In genomic region chr2:18992512-18993510, GRCm38 (mm10) we compare ENCODE assay signal across 13 mouse cellular contexts. TPM values are rescaled to one million over a fixed set of nuclear protein-coding genes. Genes with fewer than 3 reads are reported as not detected.
DNase-seq lines count a peak whose midpoint lies in the region; ATAC-seq and TF ChIP-seq lines count a peak whose summit lies in the region.
"Had no signal": no experiment of that assay in that cellular context is flagged by ENCODE, and none has a peak within 500 bp of the region (broad histone marks: within the 10 kb centered on the region; RNA-seq: fewer than 3 reads in every experiment).

No protein-coding gene starts in this region.

- no peaks in the 10 kb centered on the region for H3K9me3 ChIP-seq in MEL (replicated peaks; ENCODE audit: insufficient read depth, low read length)
- H3K9me3 ChIP-seq: forebrain, embryonic 15.5 days; hindbrain, embryonic 12.5 days; midbrain, embryonic 15.5 days had no signal

- DNase-seq in heart, adult 11 months: peak; percentile 54
- DNase-seq in heart, postnatal 4 days: no peak
- peak; percentile 67 for DNase-seq in MEL (ENCODE audit: low read depth, low spot score)
- DNase-seq in fat pad, adult 2 months (ENCODE audit: extremely low read depth, low read depth, low spot score): peak; percentile 55
- DNase-seq in testis, postnatal 10 days (ENCODE audit: low spot score): no peak
- no peak for DNase-seq in layer of hippocampus, adult 18-20 months (ENCODE audit: low spot score in 2 of 2)

- no peak for TF ChIP-seq POLR2A in MEL (IDR thresholded peaks at IDR 0.05; ENCODE audit: control insufficient read depth in 1 of 2, insufficient read depth in 1 of 2, low read depth in 1 of 2, low read length in 2 of 2, poor library complexity in 1 of 2)

- TF ChIP-seq RAD21 in MEL (IDR thresholded peaks at IDR 0.05; ENCODE audit: low read depth, low read length): no peak

- no peak for TF ChIP-seq CTCF in MEL (IDR thresholded peaks at IDR 0.05 in 2 of 3, conservative IDR thresholded peaks at IDR 0.05 in 1 of 3; ENCODE audit: control insufficient read depth in 1 of 3, insufficient read depth in 1 of 3, low read depth in 2 of 3, low read length in 3 of 3, poor library complexity in 1 of 3, severe bottlenecking in 1 of 3)

- no peaks in the 10 kb centered on the region for H3K27me3 ChIP-seq in MEL (ENCODE audit: control insufficient read depth in 1 of 2, insufficient read depth in 2 of 2, low read length in 2 of 2)
- H3K27me3 ChIP-seq: forebrain, embryonic 15.5 days; hindbrain, embryonic 12.5 days; limb, embryonic 15.5 days; midbrain, embryonic 15.5 days had no signal

- peak overlapping the region in 1 of 2 experiments; percentile 5; a peak in 2 of 4 replicates for H3K4me3 ChIP-seq in MEL (ENCODE audit: control insufficient read depth in 1 of 2, insufficient read depth in 1 of 2, low read depth in 2 of 2, low read length in 2 of 2)
- H3K4me3 ChIP-seq: forebrain, embryonic 15.5 days; hindbrain, embryonic 12.5 days; limb, embryonic 15.5 days; midbrain, embryonic 15.5 days had no signal

- peaks cover 51% of the 10 kb centered on the region for H3K79me2 ChIP-seq in MEL (ENCODE audit: control insufficient read depth, insufficient read depth, low read length, poor library complexity)

- peaks cover 0 to 43% of the 10 kb centered on the region in 2 experiments; a peak in 2 of 4 replicates for H3K36me3 ChIP-seq in MEL (ENCODE audit: control insufficient read depth in 1 of 2, insufficient read depth in 2 of 2, low read length in 2 of 2)
- H3K36me3 ChIP-seq: forebrain, embryonic 15.5 days; hindbrain, embryonic 12.5 days; limb, embryonic 15.5 days; midbrain, embryonic 15.5 days had no signal

- ATAC-seq in megakaryocyte, adult 5-6 weeks (ENCODE audit: poor library complexity, severe bottlenecking): peak; percentile 39
- ATAC-seq in activated CD4-positive, CD25-positive, alpha-beta regulatory T cell, adult 4 months: no peak
- ATAC-seq: CD4-positive, CD25-positive, alpha-beta regulatory T cell, adult 4 months; forebrain, embryonic 15.5 days; midbrain, embryonic 15.5 days had no signal

- H3K9ac ChIP-seq in MEL (ENCODE audit: control insufficient read depth, low read depth, low read length, poor library complexity, severe bottlenecking): peak overlapping the region; percentile 36
- H3K9ac ChIP-seq: forebrain, embryonic 15.5 days; hindbrain, embryonic 12.5 days; limb, embryonic 15.5 days; midbrain, embryonic 15.5 days had no signal

- peak overlapping the region; percentile 56 for H3K27ac ChIP-seq in MEL (ENCODE audit: control insufficient read depth, low read depth, low read length)
- H3K27ac ChIP-seq: forebrain, embryonic 15.5 days; hindbrain, embryonic 12.5 days; limb, embryonic 15.5 days; midbrain, embryonic 15.5 days had no signal

- peaks cover 29 to 31% of the 10 kb centered on the region in 2 experiments for H3K4me1 ChIP-seq in MEL (ENCODE audit: control insufficient read depth in 1 of 2, insufficient read depth in 2 of 2, low read length in 2 of 2)

- TF ChIP-seq EP300 in MEL (IDR thresholded peaks at IDR 0.05; ENCODE audit: low read depth in 1 of 2, low read length in 2 of 2): peak; percentile 88 to 96

TF ChIP-seq in MEL, 35 proteins besides CTCF, POLR2A, EP300 and RAD21:
- TF ChIP-seq JUND (IDR thresholded peaks at IDR 0.05; ENCODE audit: low read depth, low read length) (peak; percentile 83), SIN3A (IDR thresholded peaks at IDR 0.05; ENCODE audit: low read length) (peak; percentile 34), MAFK (IDR thresholded peaks at IDR 0.05; ENCODE audit: borderline replicate concordance, low read depth, low read length) (peak; percentile 87; the same call in 1 of the 2 replicates), BHLHE40 (IDR thresholded peaks at IDR 0.05; ENCODE audit: borderline replicate concordance, low read depth, low read length) (peak; percentile 47; the same call in 1 of the 2 replicates), ETS1 (IDR thresholded peaks at IDR 0.05; ENCODE audit: low read depth, low read length) (peak; percentile 91), KAT2A (conservative IDR thresholded peaks at IDR 0.05; ENCODE audit: low read depth, low read length) (no peak), TCF12 (IDR thresholded peaks at IDR 0.05; ENCODE audit: low read depth, low read length) (peak; percentile 92), GATA1 (IDR thresholded peaks at IDR 0.05; ENCODE audit: low read depth, low read length) (peak; percentile 87), NELFE (IDR thresholded peaks at IDR 0.05; ENCODE audit: low read depth, low read length) (no peak), TAL1 (IDR thresholded peaks at IDR 0.05; ENCODE audit: low read length) (peak; percentile 94), E2F4 (IDR thresholded peaks at IDR 0.05; ENCODE audit: borderline replicate concordance, low read depth, low read length) (no peak), CHD1 (IDR thresholded peaks at IDR 0.05; ENCODE audit: low read depth, low read length) (0 out of 2 replicates have a peak, but pooled peaks have one; percentile 58), RCOR1 (IDR thresholded peaks at IDR 0.05; ENCODE audit: low read depth, low read length) (peak; percentile 91), MYC (IDR thresholded peaks at IDR 0.05; ENCODE audit: low read depth, low read length) (peak; percentile 16; the same call in 1 of the 2 replicates), MYB (IDR thresholded peaks at IDR 0.05; ENCODE audit: low read depth, low read length) (peak; percentile 64; the same call in 1 of the 2 replicates), UBTF (IDR thresholded peaks at IDR 0.05; ENCODE audit: borderline replicate concordance, insufficient read depth, low read depth, low read length) (no peak), POLR2AphosphoS5 (IDR thresholded peaks at IDR 0.05; ENCODE audit: borderline replicate concordance, low read depth, low read length) (no peak), ZNF384 (IDR thresholded peaks at IDR 0.05; ENCODE audit: low read depth, low read length) (peak; percentile 92)
TF ChIP-seq in MEL: peak in this region for 13.

RNA-seq across cellular contexts. Expression of gene Pip4k2a, which starts 5.1 kb away (rescaled TPM):
- 1 to 10 TPM; 7.9 to 8.1 TPM for total RNA-seq in heart, postnatal 4 days (2021)
- 7.9 and 11.7 TPM in 2 replicates for total RNA-seq in MEL (2012; rRNA removed)
- 10 to 100 TPM in 1 of 2 experiments, not detected in 1; 48.5 TPM for polyA plus RNA-seq in MEL (2012; ENCODE audit: insufficient read depth in 1 of 2, insufficient read length in 2 of 2, low read depth in 1 of 2, low replicate concordance in 2 of 2, missing spikeins in 1 of 2)
- 121 and 123 TPM in 2 replicates for total RNA-seq in megakaryocyte, adult 5-6 weeks (2015)
- total RNA-seq in megakaryocyte, adult 5-6 weeks (2017): 63.0 and 64.8 TPM in 2 replicates
- polyA plus RNA-seq in activated CD4-positive, CD25-positive, alpha-beta regulatory T cell, adult 4 months (2017; shearing (Covaris generic)): 10 to 100 TPM; 17.7 to 18.7 TPM
- 10 to 100 TPM; 64.2 to 65.8 TPM for total RNA-seq in layer of hippocampus, adult 18-20 months (2021)

RNA-seq across cellular contexts. Expression of gene 4930426L09Rik, which starts 5.3 kb away (rescaled TPM):
- total RNA-seq in heart, postnatal 4 days (2021): under 1 TPM; 0.36 to 0.48 TPM
- 0.12 and 0.13 TPM in 2 replicates for total RNA-seq in MEL (2012; rRNA removed)
- under 1 TPM in 1 of 2 experiments, not detected in 1; 0.19 TPM for polyA plus RNA-seq in MEL (2012; ENCODE audit: insufficient read depth in 1 of 2, insufficient read length in 2 of 2, low read depth in 1 of 2, low replicate concordance in 2 of 2, missing spikeins in 1 of 2)
- 2.1 and 3.0 TPM in 2 replicates for total RNA-seq in megakaryocyte, adult 5-6 weeks (2015)
- 0.53 and 0.59 TPM in 2 replicates for total RNA-seq in megakaryocyte, adult 5-6 weeks (2017)
- 1 to 10 TPM in 1 of 2 experiments, not detected in 1; 1.6 TPM for polyA plus RNA-seq in activated CD4-positive, CD25-positive, alpha-beta regulatory T cell, adult 4 months (2017; shearing (Covaris generic))
- total RNA-seq in layer of hippocampus, adult 18-20 months (2021): under 1 TPM; 0.72 to 0.89 TPM

Comparison
In these comparisons a context has a peak if more than half of its experiments do, and no peak if none do; other contexts are left out.
1. DNase-seq: peak in heart, adult 11 months (single experiment), MEL (single experiment) and fat pad, adult 2 months (single experiment); none in heart, postnatal 4 days (single experiment), testis, postnatal 10 days (single experiment) and layer of hippocampus, adult 18-20 months (0 of 2).